Mouse (Mus musculus) heart, postnatal 4 days (tissue): ENCODE data around the gene Paqr5. TPM values are rescaled to one million over a fixed set of nuclear protein-coding genes. Genes with fewer than 3 reads are reported as not detected.

Source experiments
- DNase-seq: peaks from one replicate; pipeline ENCODE4 v3.0.0; 2021
- total RNA-seq, 2 experiments: library from RNA; stranded (reverse); gene quantifications; 2 replicates each; pipeline ENCODE4 v1.2.3; 2021

The Paqr5 gene
- total RNA-seq, 2 experiments from 2014 or later = not detected

DNA sequence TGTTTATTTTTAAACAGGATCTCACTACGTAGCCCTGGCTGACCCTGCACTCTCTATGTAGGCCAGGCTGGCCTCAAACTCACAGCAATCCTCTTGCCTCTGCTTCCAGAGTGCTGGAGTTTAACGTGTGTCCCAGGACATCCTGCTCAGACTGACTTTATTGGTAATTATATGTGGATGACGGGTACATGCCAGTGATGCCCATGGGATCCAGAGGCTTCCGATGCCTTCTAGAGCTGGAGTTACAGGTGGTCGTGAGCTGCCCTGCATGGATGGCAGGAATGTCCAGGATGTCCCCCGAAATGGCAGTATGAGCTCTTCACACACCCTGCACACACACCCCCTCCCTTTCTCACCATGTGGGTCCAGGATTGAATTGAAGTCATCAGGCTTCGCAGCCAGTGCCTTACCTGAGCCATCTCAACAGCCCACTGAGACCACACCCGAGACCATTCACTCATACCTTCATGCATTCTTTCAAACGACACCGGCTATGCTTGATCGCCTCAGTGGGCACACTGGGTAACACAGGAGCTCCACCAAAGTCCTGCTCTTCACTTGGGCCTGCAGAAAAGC, 117.7 kb downstream of the Paqr5 start:
- no peak for DNase-seq

DNA sequence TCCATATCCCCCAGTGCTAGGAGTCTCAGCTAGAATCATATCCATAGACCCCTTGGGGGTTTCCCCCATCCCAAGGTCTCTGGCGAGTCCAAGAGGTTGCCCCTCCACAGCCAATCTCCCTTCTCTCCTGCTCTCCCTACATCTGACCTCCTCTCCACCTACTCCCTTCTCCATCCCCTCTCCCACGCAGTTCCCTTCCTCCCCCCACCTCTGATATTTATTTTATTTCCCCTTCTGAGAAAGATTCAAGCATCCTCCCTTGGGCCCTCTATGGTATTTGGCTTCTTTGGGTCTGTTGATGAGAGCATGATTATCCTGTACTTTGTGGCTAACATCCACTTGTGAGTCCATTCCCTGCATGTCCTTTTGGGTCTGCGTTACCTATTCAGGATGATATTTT, 118.3 kb downstream of the Paqr5 start:
- no peak for DNase-seq

DNA sequence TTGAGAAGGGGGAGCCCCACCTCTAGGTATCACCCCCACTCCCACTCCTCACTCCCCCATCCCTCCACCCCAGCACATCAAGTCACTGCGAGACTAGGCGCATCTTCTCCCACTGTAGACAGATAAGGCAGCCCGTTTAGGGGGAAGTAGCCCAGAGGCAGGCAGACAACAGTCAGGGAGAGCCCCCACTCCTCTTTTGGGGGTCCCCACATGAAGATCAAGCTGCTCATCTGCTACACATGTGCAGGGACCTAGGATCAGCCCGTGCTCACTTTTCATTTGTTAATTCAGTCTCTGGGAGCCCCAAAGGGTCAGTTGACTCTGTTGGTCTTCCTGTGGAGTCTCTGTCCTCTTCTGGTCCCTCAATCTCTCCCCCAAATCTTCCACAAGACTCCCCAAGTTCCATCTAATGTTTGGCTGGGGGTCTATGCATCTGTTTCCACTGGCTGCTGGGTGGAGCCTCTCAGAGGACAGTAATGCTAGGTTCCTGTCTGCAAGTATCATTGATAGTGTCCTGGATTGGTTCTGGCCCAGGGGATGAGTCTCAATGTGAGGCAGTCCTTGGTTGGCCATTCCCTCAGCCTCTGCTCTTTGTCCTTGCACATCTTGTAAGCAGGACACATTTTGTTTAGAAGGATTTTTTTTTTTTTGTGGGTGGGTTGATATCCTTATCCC, 118.9 kb downstream of the Paqr5 start:
- DNase-seq = no peak

DNA sequence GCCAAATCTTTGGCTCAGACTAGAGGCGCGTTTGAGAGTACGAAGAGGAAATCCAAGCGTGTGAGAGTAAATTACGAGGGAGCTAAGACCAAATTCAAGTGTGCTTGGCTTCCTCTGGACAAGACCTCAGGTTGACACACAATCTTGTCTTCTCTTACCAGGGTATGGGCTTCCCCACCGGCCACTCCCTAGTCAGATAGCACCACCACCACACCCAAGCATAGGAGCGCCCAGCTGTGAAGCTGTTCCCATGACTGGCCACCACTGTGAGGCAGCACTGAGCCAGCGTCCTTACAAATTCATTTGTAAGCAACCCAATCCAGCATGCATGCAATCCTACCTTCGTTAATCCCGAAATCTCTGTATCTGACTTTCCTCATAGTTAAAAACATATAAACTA, 119.7 kb downstream of the Paqr5 start:
- DNase-seq = peak; percentile 58

DNA sequence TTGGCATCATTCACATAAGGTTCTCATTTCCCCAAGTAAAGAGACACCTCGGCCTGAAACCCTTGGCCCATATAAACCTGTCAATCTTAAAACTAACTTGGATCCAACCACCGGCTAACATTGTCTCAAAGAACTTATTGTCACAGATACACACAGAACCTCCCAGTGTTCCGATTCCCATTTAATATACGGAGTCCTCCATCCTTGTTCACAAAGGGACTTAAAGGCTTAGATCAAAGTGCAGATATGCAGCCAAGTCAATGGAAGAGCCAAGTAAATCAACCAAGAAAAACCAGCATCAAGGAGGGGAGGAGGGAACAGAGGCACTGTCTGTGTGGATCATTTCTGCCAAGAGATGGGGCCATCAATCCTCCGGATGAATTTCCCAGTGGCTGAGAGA, 121.1 kb downstream of the Paqr5 start:
- no peak for DNase-seq

DNA sequence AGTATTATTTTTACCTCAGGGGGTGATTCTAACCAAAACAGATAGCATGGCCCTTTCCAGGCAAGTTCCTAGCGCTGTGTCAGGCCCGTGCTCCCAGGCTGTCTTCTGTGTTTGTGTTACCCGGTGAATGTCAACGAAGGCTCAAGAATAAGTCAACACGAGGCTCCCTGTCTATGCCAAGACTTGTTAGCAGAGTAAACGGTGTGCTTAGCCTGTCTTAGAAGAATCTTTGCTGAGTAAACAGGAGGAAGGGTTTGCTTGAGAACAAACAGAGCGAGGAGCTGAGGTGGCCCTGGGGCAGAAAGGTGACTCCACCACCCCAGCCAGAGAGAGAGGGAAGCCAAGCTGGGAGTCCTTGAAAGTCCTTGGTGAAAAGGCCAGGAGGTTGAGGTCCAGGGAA, 122.5 kb downstream of the Paqr5 start:
- no peak for DNase-seq

Other genes starting within 250 kb of the Paqr5 start
- 1,000 to 10,000 TPM; 1,924 to 1,989 TPM for gene Rplp1, start 112.3 kb downstream of the Paqr5 start, total RNA-seq
- 10 to 100 TPM; 56.0 to 75.0 TPM for gene Kif23, start 80.1 kb downstream of the Paqr5 start, total RNA-seq
- gene Glce, start 95.8 kb upstream of the Paqr5 start, total RNA-seq = 10 to 100 TPM; 11.3 to 14.4 TPM